Mouse (Mus musculus) limb, embryonic 14.5 days (tissue): Measurements from ENCODE around the gene Ap1b1. TPM values are rescaled to one million over a fixed set of nuclear protein-coding genes. Genes with fewer than 3 reads are reported as not detected.

Source experiments
- ATAC-seq: fragments of 200-750 bp; cut with Nextera tagmentation; 2 replicates; pipeline ENCODE4 v1.8.0; 2017; ENCODE audit warnings: low read depth, moderate number of reproducible peaks, moderate TSS enrichment; ENCODE audit not compliant: low FRiP score
- DNase-seq: peaks from one replicate; pipeline ENCODE4 v3.0.0-alpha.2; 2015; ENCODE audit warnings: low spot score
- H3K27ac ChIP-seq: fragments of 300-500 bp; sonication (generic); replicated peaks from 2 replicates; pipeline ENCODE4 v1.5.1; 2014; ENCODE audit warnings: low read depth, mild to moderate bottlenecking, low read length, moderate library complexity, mixed read lengths
- H3K27me3 ChIP-seq: fragments of 300-500 bp; sonication (generic); 2 replicates; pipeline ENCODE4 v1.6.1; 2014; ENCODE audit warnings: low read length, mixed read lengths; ENCODE audit not compliant: control insufficient read depth, insufficient read depth
- H3K36me3 ChIP-seq: fragments of 300-500 bp; sonication (generic); 2 replicates; pipeline ENCODE4 v1.6.1; 2014; ENCODE audit warnings: mild to moderate bottlenecking, low read length, moderate library complexity, mixed read lengths; ENCODE audit not compliant: control insufficient read depth, insufficient read depth
- H3K4me1 ChIP-seq: fragments of 300-500 bp; sonication (generic); 2 replicates; pipeline ENCODE4 v1.6.1; 2014; ENCODE audit warnings: antibody characterized with exemption, low read length, mixed read lengths; ENCODE audit not compliant: control insufficient read depth, insufficient read depth
- H3K4me2 ChIP-seq: fragments of 300-500 bp; sonication (generic); replicated peaks from 2 replicates; pipeline ENCODE4 v1.6.1; 2014; ENCODE audit warnings: low read depth, mild to moderate bottlenecking, low read length, moderate library complexity; ENCODE audit not compliant: severe bottlenecking
- H3K4me3 ChIP-seq: fragments of 300-500 bp; sonication (generic); replicated peaks from 2 replicates; pipeline ENCODE4 v1.5.1; 2014; ENCODE audit warnings: low read length
- H3K9ac ChIP-seq: fragments of 300-500 bp; sonication (generic); 2 replicates; pipeline ENCODE4 v1.6.1; 2014; ENCODE audit warnings: mild to moderate bottlenecking, low read depth, low read length, moderate library complexity; ENCODE audit not compliant: severe bottlenecking
- H3K9me3 ChIP-seq: fragments of 300-500 bp; sonication (generic); 2 replicates; pipeline ENCODE4 v1.6.1; 2016; ENCODE audit warnings: low read length; ENCODE audit not compliant: control insufficient read depth
- POLR2A ChIP-seq: fragments of 200-500 bp; IDR thresholded peaks from 2 replicates; pipeline ENCODE4 v1.8.0; 2012; ENCODE audit warnings: inconsistent platforms, mild to moderate bottlenecking, moderate library complexity, borderline replicate concordance; ENCODE audit not compliant: insufficient read depth, insufficient read length; ENCODE audit errors: extremely low read depth
- WGBS: fragments of 180-500 bp; shearing (Covaris S2); extraction: QIAGEN DNeasy Blood & Tissue Kit; methylation state at CpG from one replicate; pipeline ENCODE4 v1.1.7; 2014; 5-methylcytosine and 5-hydroxymethylcytosine counted together
- polyA plus RNA-seq, 2 experiments: library from polyadenylated mRNA; depleted of rRNA in 1 of 2; stranded (reverse) in 1 of 2; unstranded in 1 of 2; fragments of >200 nt; fragmentation: Nextera tagmentation in 1 of 2; extraction: Ambion mirVana in 1 of 2; gene quantifications; 2 replicates each; pipeline versions ENCODE4 v1.2.1 to v1.2.3; 2012 to 2014

The Ap1b1 gene
- polyA plus RNA-seq, 2 experiments: 49.0 to 52.0 TPM

DNA sequence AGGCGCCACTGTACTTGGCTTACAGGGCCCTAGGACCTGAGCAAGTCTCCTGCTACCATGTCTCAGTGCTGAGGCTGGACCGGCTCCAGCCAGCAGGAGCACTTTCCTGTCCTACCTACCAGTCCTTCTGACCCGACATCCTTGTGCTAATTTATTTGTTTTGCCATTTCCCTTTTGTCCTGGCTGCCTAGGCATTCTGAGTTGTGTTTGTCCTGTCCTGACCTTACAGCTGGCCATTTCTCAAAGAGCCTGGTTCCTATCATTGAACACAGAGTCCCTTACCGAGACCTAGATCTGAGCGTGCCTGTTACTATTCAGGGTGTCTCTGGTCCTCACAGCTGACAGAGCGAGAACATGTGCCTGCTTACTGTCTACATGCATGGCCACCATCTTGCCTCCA is 68.2 kb downstream of the Ap1b1 start:
- Histone ChIP-seq H3K4me2 (no peak overlapping the region), H3K9ac (no peak overlapping the region), H3K9me3 (no peaks in the 10 kb centered on the region), H3K4me1 (peaks cover 20% of the 10 kb centered on the region), H3K27me3 (peaks cover 43% of the 10 kb centered on the region), H3K4me3 (no peak overlapping the region), H3K36me3 (no peaks in the 10 kb centered on the region), H3K27ac (no peak overlapping the region)
- no peak for DNase-seq
- ATAC-seq: no peak
- 65% methylated on average over 6 of the region's 6 CpGs for WGBS
- no peak for TF ChIP-seq POLR2A

DNA sequence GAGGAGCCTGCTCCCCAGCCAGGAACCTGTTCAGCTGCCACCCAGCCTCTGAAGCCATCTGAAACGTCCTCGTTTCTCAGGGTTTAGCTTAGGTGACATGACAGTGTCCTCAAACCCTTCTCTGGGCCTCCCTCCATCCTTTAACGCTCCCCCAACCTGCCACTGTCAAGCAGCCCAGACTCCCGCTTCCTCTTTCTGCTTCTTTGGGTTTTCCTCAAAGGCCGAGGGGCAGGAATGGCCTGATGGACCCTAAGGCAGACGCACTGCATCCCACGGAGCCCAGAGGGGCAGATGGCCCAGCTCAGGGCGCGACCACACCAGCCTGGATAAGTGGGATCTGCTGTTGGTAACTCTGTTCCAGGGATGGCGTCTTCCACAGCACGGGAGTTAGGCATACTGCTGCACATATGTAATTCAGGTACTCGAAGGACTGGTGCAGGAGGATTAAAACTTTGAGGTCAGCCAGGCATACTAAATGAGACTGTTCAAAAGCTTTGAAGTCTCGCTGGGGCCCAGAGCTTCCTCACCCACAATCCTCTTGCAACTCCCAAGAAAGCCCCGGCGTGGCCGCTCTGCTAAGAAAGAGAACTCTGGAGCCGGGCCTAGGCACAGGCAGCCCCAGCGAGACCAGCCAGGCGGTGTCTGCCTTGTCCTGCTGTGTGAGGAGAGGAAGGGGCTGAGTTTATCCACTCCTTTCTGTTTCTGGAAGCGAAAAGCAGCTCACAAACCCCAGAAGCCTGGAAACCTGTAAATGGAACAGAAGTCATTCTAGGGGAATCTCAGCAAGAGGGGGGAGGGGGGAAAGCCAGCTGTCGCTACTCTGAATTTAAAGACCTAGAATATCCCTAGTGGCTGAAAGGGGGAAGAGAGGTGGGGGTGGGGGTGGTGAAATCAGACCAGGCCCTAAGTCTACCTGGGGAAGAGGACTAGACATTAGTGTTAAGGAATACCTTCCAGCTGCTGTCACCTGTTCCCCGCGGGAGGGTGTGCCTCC is 69.6 kb downstream of the Ap1b1 start:
- peaks cover 23% of the 10 kb centered on the region for H3K4me1 ChIP-seq
- no peak overlapping the region for H3K4me3 ChIP-seq
- H3K4me2 ChIP-seq: no peak overlapping the region
- 0 out of 2 replicates have a peak overlapping the region, but pooled peaks have one; percentile 16 for H3K9ac ChIP-seq
- no peak for DNase-seq
- TF ChIP-seq POLR2A: no peak
- WGBS: 29% methylated on average over 21 of the region's 23 CpGs
- H3K27ac ChIP-seq: no peak overlapping the region; the same call in 1 of the 2 replicates
- ATAC-seq: no peak
- peaks cover 56% of the 10 kb centered on the region for H3K27me3 ChIP-seq
- H3K36me3 ChIP-seq: peaks cover 10% of the 10 kb centered on the region
- H3K9me3 ChIP-seq: no peaks in the 10 kb centered on the region

DNA sequence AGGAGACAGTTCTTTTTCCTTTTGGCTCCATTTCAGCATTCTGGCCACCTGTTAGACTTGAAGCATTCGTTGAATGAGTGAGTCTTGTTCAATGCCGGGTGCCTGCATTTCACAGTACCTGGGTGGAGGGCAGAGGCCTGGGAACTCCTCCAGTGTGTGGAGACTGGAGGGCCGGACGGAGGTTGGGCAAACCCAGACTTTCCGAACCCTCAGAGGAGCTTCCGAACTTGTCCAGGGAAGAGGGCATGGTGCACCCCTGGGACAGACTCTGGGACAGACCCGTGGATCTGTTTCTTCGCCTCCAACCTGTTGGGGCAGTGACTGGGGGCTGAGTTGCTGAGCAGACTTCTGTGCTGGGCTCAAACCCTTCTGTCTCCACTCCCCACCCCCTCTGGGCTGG is 70.4 kb downstream of the Ap1b1 start:
- Histone ChIP-seq H3K4me1 (peaks cover 32% of the 10 kb centered on the region), H3K36me3 (peaks cover 11% of the 10 kb centered on the region)
- 54% methylated on average over 8 of the region's 8 CpGs for WGBS

DNA sequence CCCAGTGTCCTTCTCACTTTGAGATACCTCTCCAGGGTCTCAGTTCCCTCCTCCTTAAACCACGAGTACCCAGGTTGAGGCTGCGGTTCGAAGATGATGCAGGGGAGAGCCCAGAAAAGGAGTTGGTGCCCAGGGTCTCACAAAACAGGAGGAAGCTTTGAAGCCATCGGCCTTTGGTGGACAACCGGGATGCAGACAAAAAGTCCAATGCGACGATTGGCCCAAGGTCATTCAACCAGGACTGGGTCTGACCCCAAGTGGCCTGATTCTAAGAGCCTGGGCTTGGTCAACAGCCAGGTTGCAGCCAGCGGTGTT is 70.9 kb downstream of the Ap1b1 start:
- no peak for DNase-seq
- H3K4me2 ChIP-seq: peak overlapping the region; percentile 94
- peak overlapping the region; percentile 53 for H3K4me3 ChIP-seq
- peak overlapping the region; percentile 56 for H3K9ac ChIP-seq
- TF ChIP-seq POLR2A: no peak
- peaks cover 11% of the 10 kb centered on the region for H3K36me3 ChIP-seq
- H3K9me3 ChIP-seq: no peaks in the 10 kb centered on the region
- ATAC-seq: no peak
- 13% methylated on average over 8 of the region's 8 CpGs for WGBS
- no peak overlapping the region for H3K27ac ChIP-seq
- H3K27me3 ChIP-seq: peaks cover 69% of the 10 kb centered on the region
- H3K4me1 ChIP-seq: peaks cover 36% of the 10 kb centered on the region

More for the DNA sequence above, 70.4 kb downstream of the Ap1b1 start:
- DNase-seq (no peak), ATAC-seq (no peak)
- no peak for TF ChIP-seq POLR2A
- Histone ChIP-seq H3K27ac (no peak overlapping the region), H3K4me2 (no peak overlapping the region; the same call in 1 of the 2 replicates), H3K4me3 (no peak overlapping the region), H3K27me3 (peaks cover 64% of the 10 kb centered on the region), H3K9me3 (no peaks in the 10 kb centered on the region), H3K9ac (no peak overlapping the region)

DNA sequence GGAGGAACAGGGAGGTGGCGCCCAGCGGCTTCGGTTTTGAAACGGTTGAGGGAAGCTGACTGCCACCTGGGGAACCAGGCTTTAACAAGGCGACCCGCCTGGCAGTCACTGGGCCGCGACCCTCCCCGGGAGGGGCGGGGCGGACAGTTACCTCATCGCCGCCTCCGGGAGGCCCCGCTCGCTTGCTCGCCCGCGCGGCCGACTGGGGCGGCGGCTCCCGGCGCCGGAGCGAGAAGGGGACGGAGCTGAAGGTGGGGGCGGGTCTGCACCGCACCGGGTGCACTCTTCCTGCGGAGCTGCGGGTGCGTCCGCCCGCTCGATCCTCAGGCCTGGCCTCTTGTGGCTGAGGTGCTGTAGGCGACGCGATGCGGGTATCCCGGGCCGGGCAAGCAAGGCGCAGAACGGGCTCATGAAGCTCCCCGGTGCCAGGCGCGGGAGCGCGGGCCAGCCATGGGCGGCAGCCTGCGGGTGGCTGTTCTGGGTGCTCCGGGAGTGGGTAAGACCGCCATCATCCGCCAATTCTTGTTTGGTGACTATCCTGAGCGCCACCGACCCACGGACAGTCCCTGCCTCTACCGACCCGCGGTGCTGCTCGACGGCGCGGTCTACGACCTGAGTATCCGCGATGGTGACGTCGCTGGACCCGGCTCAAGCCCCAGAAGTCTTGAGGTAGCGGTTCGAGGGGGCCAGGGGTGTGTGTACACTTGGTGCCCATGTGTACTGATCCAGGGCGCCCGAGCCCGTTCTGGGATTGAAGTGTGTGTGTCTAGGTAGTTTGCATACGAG is 71.4 kb downstream of the Ap1b1 start, which contains the start of gene Rasl10a:
Gene Rasl10a (plus strand): TSS at position 273 of the 786 bp plus-strand sequence.
- WGBS: 4% methylated on average over 55 of the region's 77 CpGs
- peaks cover 39% of the 10 kb centered on the region for H3K4me1 ChIP-seq
- peaks cover 13% of the 10 kb centered on the region for H3K36me3 ChIP-seq
- no peaks in the 10 kb centered on the region for H3K9me3 ChIP-seq
- 0 out of 2 replicates have a peak, but pooled peaks have one; percentile 8 for ATAC-seq
- DNase-seq: no peak
- H3K27me3 ChIP-seq: peaks cover 74% of the 10 kb centered on the region
- H3K4me2 ChIP-seq: peak within 1 kb of the TSS; percentile 94
- H3K4me3 ChIP-seq: peak within 1 kb of the TSS; percentile 53
- no peak within 1 kb of the TSS for H3K27ac ChIP-seq
- TF ChIP-seq POLR2A: no peak
- H3K9ac ChIP-seq: peak within 1 kb of the TSS; percentile 56
